Mouse (Mus musculus): Measurements from ENCODE around the gene Neurod2.

The Neurod2 gene

DNA sequence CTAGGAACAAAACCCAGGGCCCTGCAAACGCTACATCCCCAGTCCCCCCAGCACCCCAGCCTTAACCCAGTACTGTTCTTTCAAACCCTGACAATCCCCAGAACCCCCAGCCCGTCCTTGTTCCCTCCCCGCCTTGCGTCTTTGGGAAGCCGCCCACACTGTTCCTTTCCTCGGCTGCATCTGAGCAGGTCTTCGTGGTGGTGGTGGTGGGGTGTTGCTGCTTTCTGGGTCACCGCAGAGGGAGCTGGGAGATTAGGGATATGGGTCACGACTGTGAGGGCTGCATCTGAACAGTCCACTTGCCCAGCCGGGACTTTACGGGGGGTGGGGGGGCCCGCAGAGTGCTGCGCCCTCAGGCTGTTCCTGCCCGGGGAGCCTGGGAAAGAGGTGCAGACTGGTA lies 25.0 kb upstream of the Neurod2 start:
- no peak for DNase-seq (ENCODE audit: low spot score in 2 of 2)

DNA sequence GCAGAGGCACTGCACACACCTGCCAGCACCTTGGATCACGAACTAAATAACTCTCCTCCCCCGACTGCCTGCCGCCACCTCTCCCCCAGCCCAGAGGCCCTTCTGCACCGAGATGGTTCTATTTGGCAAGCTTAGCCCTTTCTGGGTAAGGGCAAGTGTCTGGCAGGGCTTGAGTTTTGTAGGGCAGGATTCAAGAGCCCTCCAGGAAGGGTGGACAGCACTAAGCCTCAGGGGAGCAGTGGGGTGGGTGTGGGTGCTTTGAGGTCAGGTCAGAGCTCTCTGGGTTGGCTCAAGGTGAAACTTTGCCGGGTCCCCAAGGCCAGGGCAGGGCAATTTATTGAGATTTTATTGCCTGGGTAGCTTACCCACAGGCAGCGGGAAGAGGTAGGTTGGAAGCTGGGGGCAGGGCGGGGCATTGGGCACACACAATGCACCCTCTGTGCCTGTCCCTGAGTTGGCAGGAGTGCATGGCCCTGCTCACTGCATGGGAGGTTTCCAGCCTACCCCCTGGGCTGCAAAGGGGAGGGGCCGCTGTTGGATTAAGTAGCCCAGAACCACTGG lies 24.3 kb upstream of the Neurod2 start:
- DNase-seq (ENCODE audit: low spot score in 2 of 2), result no peak

DNA sequence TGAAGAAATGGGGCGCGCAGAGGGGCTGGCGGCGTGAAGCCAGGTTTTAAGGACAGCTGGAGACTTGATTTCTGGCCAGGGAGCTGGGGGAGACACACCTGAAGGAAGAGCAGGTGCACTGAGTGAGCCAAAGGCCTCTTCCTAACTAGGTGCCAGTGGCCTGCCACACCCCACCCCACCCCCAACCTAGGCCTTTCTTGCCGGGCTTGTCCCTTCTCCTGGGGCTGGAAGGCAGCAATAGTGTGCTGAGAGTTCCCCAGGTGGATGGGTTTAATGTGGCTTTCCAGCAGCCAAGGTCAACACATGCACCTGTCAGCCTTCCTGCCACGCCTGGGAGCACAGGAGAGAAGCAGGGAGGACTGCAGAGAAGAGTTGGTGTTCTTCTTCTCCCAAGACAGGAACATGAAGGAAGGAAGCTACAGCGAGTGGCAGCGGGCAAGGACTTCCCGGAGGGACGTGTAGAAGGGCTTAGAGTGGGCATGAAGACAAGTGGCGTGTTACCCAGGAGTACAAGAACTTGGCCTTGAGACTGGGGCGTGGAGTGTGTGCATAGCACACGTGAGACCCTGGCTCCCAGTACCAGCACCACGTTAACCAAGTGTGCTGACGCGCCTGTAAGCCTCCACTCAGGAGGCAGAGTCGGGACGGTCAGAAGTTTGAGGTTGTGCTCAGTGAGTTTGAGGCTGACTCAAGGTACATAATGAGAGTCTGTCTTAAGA lies 23.0 kb upstream of the Neurod2 start:
- DNase-seq (ENCODE audit: low spot score in 2 of 2), result no peak

DNA sequence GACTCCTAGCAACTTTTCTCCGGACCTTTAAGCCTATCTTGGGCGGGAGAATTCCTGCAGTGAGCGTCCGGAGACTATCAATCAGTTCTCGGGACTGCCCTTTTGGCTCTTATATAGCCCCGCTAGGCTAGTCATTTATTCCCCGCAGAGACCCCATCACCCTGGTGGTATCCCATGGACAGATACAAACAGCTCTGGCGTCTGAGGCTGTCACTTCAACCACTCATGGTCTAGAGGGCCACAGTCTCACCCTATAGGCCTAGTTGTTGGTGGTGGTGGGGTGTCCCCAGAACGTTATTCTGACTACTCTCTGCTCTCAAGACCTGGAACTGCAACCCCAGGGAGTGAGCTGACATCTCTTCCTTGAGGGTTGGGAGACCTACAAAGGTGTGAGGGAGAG lies 19.9 kb upstream of the Neurod2 start:
- DNase-seq (ENCODE audit: low spot score in 2 of 2), result no peak

DNA sequence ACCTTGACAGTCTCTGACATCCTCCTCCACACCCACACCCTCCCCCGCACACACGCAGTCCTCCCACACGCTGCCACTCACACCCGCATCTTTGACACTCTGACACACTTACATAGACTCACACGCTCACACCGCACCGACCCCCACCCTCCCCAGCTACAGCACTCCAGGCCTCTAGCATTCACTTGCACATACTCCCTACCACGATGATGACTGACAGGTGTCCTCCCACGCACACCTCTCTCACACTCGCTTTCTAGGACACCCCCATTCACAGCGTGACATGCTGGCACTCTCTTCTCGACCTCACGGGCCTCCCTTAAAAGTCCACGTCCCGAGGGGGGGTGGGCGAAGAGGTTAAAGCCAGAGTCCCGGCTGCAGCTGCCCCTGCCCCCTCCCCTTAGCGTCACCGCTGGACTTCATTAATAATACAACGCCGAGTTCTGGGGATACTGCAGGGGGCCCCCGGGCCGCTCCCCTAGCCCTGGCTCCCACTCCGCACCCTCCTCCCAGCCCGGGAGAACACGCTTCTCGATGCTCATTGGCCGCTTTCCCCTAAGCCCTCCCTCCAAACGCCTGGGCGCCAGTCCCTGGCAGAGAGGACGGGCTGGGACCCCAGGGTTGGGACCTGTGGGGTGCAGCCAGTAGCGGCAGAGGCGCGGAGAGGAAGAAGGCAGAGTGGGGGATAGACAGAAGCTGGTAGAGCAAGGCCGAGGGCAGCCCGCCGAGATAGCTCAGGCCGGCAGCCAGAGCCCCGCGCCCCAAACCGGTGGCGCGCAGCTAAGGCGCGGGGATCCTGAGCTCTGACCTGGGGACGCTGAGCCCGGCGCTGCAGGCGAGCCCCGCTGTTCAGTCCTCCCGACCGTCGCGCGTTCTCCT lies 18.9 kb upstream of the Neurod2 start, which contains the start of gene Ppp1r1b:
Gene Ppp1r1b, plus strand, starts transcription at position 322 of the 879 bp plus-strand sequence.
- peak; percentile 29 to 48 for DNase-seq (ENCODE audit: low spot score in 2 of 2)

DNA sequence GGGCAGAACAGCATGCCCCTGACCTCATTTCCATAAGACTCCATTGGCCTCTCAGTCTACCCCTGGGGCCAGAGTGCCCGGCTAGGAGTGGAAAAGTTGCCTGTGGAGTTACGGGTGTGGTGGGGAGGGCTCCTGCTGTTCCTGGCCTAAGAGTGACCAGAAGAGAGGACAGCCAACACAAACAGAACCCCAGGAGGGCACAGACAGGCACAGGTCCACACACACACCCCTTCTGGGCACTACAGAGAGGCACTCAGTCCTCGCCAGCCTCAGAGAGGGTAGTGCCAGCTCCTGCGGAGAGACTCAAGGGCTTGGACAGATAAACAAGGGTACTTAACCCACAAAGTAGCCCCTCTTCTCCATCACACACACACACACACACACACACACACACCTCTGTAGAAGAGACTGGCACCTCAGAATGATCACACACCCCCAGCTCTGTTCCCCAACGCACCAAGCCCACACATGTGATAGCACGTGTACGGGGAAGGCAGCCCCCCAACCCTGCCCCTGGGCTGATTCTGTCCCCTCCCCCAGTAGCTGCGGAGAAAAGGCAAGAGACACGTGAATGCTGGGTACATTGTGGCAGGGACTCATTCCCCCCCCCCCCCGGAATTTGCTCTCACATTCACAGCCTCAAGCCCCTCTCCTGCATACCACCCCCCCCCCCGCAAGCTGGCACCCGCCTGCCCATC lies 18.1 kb upstream of the Neurod2 start:
- no peak for DNase-seq (ENCODE audit: low spot score in 2 of 2)

DNA sequence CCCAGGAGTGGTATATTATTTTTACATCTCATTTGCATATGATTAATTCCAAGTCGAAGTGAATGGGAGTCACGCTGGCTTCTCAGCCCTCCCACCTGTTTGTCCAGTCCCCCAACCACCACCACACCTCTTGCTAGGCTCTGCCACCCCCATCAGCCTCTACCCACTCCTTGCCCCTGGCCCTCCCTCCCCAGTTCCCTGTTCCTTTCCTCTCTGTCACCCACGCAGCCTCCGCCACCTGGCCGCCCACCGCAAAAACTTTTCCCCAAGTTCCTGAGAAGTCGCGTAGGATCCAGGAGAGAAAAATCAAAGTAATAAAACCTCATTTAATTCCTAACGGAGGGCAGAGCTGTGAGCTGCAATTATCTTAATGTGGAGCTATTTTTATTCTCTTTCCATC lies 16.7 kb upstream of the Neurod2 start:
- DNase-seq (ENCODE audit: low spot score in 2 of 2), result no peak

DNA sequence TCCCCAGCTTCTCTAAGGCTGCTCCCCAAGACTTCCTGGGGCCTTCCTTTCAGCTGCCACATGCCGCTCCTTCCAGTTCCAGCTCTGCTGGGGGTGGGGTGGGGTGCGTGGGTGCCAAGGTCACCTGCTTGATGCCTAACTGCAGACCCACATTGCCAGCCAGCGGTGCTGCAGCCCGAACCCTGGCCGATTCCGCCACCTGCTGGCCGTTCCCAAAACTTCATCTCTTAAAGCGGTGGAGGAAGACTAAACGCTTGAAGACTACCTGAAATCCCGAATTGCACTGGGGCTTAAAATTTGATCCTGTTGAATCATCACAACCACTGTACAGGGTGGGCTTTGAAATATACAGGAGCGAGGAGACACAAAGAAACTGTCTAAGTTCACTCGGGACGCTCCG lies 15.8 kb upstream of the Neurod2 start:
- peak; percentile 44 to 64 for DNase-seq (ENCODE audit: low spot score in 2 of 2)

DNA sequence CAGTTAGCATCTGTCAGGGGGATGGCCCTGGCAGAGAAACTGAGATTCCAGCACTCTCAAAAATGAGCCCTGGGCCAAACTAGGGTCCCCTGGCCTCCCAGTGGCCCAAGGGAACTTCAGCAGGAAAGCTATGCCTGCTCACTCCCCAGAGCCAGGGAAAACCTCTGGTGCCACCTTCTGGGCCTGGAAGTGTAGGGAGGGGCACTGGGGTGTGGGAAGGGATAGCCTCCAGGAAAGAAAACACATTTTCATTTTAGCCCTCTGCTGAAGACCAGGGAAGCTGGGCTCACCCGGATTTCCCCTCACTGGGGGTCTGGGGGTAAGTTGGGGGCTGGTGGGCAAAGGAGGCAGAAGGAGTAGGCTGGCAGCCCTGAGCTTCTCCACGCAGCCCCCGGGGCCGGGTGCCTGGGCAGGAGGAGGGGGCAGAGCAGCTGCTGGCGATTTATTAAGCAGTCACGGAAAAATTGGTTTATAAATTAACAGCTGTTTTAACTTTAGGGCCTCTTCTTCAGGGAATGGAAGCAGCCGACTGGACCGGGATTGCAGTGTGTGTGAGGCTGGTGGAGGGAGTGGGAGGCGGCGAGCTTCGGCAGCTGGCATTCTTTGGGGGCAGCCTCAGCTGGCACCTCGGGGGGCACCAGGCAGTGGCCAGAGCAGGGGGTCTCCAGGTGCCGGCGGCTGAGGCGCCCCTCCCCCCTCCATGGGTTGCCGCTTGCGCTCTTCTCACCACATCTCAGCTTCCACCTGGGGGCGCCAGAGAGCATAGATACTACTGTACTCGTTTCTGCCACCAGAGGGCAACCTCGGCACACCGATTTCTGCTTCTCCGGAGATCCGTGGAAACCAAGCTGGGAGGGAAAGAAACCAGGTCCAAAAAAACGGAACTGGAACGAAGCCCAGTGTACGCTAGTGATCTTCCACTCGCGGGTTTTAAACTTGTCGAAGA lies 12.8 kb upstream of the Neurod2 start:
- DNase-seq (ENCODE audit: low spot score in 2 of 2), result peak; percentile 80 to 92

DNA sequence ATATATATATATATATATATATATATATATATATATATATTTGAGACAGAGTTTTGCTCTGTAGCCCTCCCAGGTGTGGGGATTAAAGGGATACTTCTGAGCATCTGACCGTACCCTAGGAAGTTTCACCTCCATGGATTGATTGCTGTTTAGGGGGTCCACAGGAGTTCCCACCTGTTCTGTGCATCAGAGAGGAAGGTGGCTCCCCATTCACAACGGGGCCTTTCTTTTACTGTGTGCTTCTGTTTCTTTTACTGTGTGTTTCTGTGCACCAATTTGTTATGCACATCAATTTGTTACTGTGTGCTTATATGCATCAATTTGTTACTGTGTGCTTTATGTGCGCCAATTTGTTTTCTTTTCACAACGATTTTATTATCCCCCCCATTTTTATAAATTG lies 11.7 kb upstream of the Neurod2 start:
- no peak for DNase-seq (ENCODE audit: low spot score in 2 of 2)

DNA sequence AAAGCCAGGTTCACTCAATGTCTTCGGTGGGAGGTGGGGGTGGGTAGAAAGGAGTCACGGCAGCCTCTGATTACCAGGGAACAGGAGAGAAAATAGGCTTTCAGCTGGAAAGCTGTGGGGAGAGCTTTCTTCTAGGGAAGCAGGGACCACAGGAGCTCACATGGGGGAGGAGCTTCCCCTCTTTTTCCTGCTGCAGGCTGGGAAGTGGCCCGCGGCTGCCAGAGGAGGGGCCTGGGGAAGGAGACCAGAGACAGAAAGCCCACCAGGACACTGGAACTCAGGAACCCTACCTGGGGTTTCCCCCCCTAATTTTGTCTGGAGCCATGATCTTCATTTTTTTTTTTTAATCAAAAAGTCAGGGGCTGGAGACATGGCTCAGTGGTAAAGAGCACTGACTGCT lies 11.1 kb upstream of the Neurod2 start:
- DNase-seq (ENCODE audit: low spot score in 2 of 2), result no peak

DNA sequence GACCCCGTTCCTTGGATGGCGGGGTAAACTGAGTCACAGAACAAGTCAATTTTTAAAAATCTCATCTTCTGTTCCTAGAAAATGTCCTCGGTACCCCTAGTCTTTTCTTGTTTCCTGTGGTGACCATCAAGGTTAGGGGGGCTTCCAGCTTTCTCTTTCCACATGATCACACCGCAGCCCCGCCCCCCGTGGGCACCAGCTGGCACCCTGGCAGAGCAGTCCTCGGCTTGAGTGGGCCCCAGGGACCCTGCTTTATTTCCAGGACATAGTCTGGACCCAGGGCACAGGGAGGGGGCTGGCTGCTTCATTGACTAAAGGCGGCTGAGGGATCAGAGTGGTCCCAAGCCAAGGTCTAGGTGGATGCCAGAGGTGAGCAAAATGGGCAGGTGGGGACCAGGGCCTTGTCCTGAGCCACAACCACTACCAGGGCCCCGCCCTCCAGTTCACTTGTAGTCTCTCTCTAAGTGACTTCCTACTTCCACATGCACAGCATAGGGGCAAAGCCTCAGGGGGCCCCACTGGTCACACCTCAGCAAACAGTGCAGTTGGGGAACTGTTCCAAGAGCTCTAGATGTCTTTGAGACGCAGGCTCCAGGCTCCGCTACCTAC lies 10.3 kb upstream of the Neurod2 start:
- no peak for DNase-seq (ENCODE audit: low spot score in 2 of 2)

DNA sequence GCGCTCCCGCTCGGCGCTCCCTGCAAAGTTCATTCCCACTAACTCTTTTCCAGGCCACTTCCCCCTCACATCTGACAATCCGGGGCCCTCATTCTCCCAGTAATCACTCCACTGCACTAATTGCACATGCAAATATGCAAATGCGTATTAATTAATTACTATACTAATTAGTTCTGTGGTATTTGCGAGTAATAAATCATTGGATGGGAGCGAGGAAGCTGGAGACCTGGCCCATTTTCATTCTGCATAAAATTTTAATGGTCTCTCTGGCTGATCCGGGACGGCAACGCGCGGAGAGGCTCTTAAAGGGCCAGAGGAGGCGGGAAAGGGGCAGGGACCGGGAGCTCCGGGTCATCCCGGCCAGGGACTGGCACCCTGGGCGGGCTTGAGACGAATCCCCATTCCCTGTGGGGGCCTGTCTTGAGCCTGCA lies 9.6 kb upstream of the Neurod2 start:
- no peak for DNase-seq (ENCODE audit: low spot score in 2 of 2)

DNA sequence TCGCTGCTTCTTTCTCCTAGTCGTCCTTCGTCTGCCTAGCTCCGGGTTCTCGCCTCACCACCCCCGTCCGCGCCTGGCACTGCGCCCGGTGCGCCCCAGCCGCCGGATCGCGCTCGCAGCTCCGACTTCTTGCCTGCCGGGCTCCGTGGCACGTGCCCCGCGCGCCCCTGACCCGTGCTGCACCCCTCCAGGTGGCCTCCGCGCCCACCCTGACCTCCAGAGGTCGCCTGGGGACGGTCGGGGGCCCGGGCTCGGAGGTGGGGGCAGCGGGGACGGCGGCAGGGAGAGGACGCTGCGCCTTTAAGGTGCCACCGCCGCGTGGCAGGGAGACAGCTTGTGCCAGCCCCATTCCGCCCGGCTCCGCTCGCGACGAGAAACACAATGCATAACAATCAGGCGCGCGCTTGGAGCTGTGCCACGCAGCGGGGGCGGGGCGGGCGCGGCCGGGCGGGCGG lies 9.1 kb upstream of the Neurod2 start:
- DNase-seq (ENCODE audit: low spot score in 2 of 2), result no peak

DNA sequence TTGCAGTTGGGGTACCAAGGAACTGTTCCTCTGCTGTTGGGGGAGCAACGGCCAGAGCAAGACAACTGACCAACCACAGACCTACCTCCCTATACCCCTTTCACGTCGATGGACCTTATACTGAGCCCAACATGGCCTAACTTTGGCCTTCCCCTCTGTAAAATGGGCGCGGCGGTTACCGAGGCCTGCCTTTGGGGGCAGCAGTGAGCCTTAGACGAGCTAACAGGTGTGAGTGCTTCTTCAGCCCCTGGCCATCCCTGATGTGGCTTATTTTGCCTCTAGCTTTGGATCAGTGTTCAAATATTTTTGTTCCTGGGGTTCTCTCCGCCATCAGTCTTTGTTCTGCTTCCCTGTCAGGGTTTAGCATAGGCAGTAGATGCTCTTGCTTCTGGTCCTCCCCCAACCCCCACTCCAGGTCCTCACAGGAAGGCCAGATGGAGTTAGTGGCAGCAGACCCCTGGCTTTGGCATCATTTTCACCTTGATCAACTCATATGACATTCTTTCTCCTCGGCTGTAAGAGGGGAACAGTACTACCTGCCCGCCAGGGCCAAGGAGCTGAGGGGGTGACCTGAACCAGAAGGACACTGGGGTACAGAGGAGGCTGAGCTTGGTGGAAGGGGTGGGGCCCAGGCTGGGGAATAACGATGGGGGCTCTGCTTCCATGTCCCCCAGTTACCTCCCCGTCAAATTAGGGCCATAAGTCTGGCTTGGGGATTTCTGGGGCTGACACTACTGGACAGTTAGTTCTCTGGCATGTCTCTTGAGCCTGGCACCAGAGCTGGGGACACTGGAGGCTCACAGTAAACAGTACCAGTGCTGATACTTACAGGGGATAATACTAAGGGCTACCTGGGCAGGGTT lies 7.0 kb upstream of the Neurod2 start:
- no peak for DNase-seq (ENCODE audit: low spot score in 2 of 2)

DNA sequence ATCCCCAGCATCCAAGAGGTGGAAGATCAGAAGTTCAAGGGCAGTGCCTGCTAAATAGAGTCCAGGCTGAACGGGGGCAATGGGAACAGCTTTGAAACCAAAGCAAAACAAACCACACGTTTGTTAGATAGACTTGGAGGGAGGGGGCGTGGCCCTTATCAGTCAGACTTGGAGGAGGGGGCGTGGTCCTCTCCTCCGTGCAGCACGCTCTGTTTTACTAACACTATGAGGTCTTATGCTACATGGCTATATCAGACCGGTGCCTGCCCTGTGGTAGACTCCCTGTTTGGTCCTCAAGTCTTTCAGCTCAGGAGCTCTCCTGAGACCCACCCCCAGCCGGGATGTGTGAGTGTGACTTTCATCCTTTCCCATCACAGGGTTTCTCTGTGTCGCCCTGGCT lies 5.8 kb upstream of the Neurod2 start:
- no peak for DNase-seq (ENCODE audit: low spot score in 2 of 2)

DNA sequence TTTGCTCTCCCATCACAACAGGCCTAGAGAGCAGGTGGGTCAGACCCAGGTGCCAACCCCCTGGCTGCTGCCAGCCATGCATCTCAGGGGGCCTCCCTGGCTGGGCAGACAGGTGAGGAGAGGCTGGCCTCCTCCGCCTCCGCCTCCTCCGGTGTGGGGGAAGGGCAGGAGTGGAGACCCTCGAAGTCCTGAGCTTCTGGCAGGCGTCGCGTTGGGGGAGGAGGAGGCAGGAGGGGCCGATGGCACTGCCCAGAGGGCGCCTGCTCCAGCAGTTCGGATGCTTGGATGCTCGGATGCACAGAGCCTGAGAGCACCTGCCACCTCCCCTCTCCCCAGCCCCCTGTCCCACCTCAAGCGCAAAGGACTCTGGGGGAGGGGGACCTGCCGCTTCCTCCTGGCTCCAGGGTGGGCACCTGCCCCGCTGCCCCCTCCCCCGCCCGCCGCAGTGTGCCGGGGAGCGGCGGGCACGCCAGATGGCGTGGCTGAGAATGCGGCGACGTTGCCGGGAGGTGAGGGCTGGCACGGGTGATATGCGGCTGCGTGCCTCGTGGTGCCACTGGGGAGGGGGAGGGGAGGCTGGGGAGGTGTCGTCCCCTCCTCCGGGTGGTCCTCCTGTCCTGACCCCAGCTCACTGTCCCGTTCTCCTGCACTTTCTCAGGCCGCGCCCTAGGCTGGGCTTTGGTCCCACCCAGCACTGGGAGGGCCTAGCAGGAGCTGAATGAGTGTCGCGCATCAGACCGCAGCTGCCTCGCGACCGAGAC lies 4.7 kb upstream of the Neurod2 start:
- no peak for DNase-seq (ENCODE audit: low spot score in 2 of 2)

DNA sequence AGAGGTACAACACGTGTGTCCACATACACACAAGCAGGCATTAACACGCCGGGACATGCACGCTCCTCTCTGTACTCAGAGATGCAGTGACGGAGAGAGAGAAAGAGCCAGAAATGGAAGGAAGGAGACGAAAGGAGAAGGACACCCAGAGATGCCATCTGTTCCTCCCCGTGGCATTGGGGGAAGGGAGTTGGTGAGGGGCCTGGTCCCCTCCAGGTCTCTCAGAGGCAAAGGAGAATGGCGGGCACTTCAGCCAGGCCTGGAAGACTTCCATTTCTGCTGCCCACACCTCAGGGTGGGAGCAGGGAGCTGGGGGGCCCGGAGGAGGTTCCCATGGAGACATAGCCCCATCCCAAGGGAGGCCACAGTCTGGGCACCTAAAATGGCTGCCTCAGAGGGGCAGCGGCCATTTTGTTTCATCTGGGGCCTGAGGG lies 3.8 kb upstream of the Neurod2 start:
- DNase-seq (ENCODE audit: low spot score in 2 of 2), result no peak

DNA sequence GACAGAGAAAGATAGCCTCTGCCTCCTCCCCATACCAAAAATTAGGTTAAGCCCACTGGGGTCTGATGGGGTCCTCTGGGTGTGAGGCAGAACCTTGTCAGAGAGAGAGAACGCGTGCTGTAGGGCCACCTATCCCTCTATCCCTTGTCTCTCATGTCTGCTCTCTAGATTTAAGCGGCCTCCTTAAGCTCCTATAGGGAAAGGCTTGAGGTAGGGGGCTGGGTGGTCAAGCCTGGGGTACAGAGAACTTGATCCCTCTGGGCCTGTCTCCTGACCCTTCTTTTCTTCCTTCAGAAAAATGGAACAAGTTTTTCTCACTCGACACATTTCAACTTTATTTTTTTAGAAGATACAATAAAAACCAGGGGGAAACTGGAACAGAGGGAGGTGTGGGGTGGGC lies 3.4 kb upstream of the Neurod2 start:
- DNase-seq (ENCODE audit: low spot score in 2 of 2), result no peak
